Mouse (Mus musculus) ES-E14 (cell line): ENCODE results near the gene Tnfsf9. TPM values are rescaled to one million over a fixed set of nuclear protein-coding genes. Genes with fewer than 3 reads are reported as not detected.

Source experiments
- DNase-seq: peaks from one replicate; pipeline ENCODE4 v3.0.0-alpha.2; 2013; ENCODE audit warnings: low read depth, low spot score
- H3K27ac ChIP-seq: 2 replicates; pipeline ENCODE4 v1.5.1; 2012; ENCODE audit warnings: low read depth, mild to moderate bottlenecking, low read length, moderate library complexity, mixed read lengths; ENCODE audit not compliant: poor library complexity, insufficient read depth, severe bottlenecking
- H3K36me3 ChIP-seq: 2 replicates; pipeline ENCODE4 v1.6.1; 2012; ENCODE audit warnings: mild to moderate bottlenecking, low read length, moderate library complexity, mixed read lengths; ENCODE audit not compliant: control insufficient read depth, poor library complexity, insufficient read depth, severe bottlenecking
- H3K4me1 ChIP-seq, 2 experiments: fragments of 150-350 bp in 1 of 2; sonication (generic) in 1 of 2; 2 replicates each; pipeline ENCODE4 v1.6.1; 2012; ENCODE audit warnings: low read length in 2 of 2, mild to moderate bottlenecking in 1 of 2, mixed read lengths in 1 of 2; ENCODE audit not compliant: control insufficient read depth in 2 of 2, insufficient read depth in 2 of 2, poor library complexity in 1 of 2
- H3K4me3 ChIP-seq, 2 experiments: fragments of 150-350 bp in 1 of 2; sonication (generic) in 1 of 2; 2 replicates each; pipeline ENCODE4 v1.5.1; 2012; ENCODE audit warnings: low read length in 2 of 2, low read depth in 1 of 2, mild to moderate bottlenecking in 1 of 2, mixed read lengths in 1 of 2; ENCODE audit not compliant: insufficient read depth in 1 of 2, poor library complexity in 1 of 2, severe bottlenecking in 1 of 2
- H3K9ac ChIP-seq: 2 replicates; pipeline ENCODE4 v1.6.1; 2012; ENCODE audit warnings: low read depth, mild to moderate bottlenecking, low read length, mixed read lengths; ENCODE audit not compliant: poor library complexity, insufficient read depth, severe bottlenecking
- H3K9me3 ChIP-seq: fragments of 150-350 bp; sonication (generic); 2 replicates; pipeline ENCODE4 v1.6.1; 2012; ENCODE audit warnings: low read depth, mild to moderate bottlenecking, low read length; ENCODE audit not compliant: control insufficient read depth, insufficient read depth
- CHD2 ChIP-seq: IDR thresholded peaks from 2 replicates; pipeline ENCODE4 v1.6.1; 2014; ENCODE audit warnings: mild to moderate bottlenecking, low read depth, low read length, inconsistent platforms
- HCFC1 ChIP-seq: IDR thresholded peaks from 2 replicates; pipeline ENCODE4 v1.6.1; 2012; ENCODE audit warnings: low read length, inconsistent platforms, borderline replicate concordance; ENCODE audit not compliant: insufficient read depth
- MAFK ChIP-seq: IDR thresholded peaks from 2 replicates; pipeline ENCODE4 v1.6.1; 2014; ENCODE audit warnings: mild to moderate bottlenecking, low read depth, low read length, inconsistent platforms; ENCODE audit not compliant: insufficient read depth
- ZC3H11A ChIP-seq: IDR thresholded peaks from 2 replicates; pipeline ENCODE4 v1.6.1; 2012; ENCODE audit warnings: low read depth, mild to moderate bottlenecking, inconsistent platforms, low read length, borderline replicate concordance
- ZNF384 ChIP-seq: IDR thresholded peaks from 2 replicates; pipeline ENCODE4 v1.6.1; 2012; ENCODE audit warnings: low read depth, low read length, inconsistent platforms
- in situ Hi-C, 2 experiments: fragments of 600-800 bp; cut with MboI; formaldehyde crosslinking; loops; one replicate each; pipeline ENCODE4 v1.15.1; 2025; ENCODE audit warnings: low sequenced_read_pairs in 2 of 2, inconsistent platforms in 1 of 2; ENCODE audit not compliant: unreplicated experiment in 2 of 2
- total RNA-seq: library from RNA; depleted of rRNA; stranded (reverse); fragments of 300-350 nt; gene quantifications from 2 replicates; pipeline ENCODE4 v1.2.3, GENCODE M21; 2012

The Tnfsf9 gene
- total RNA-seq, 1 experiment = 10.6 TPM

- H3K9ac ChIP-seq = no peak overlapping the region
- H3K9me3 ChIP-seq = no peaks in the 10 kb centered on the region
- in situ Hi-C loops = loop anchor here in 1 of 2 experiments (10.0 kb wide), 1 partner anchor 238 kb away; no protein-coding TSS in a partner anchor
- H3K4me3 ChIP-seq = peak overlapping the region; percentile 34 to 57; a peak in 2 of 4 replicates
- H3K4me1 ChIP-seq = peaks cover 2 to 19% of the 10 kb centered on the region in 2 experiments; a peak in 2 of 4 replicates
- TF ChIP-seq ZC3H11A (peak; percentile 58; the same call in 1 of the 2 replicates), ZNF384 (no peak), MAFK (no peak)
- no peaks in the 10 kb centered on the region; the same call in 1 of the 2 replicates for H3K36me3 ChIP-seq
- no peak overlapping the region; the same call in 1 of the 2 replicates for H3K27ac ChIP-seq
- peak; percentile 63 for DNase-seq
Observed at GRCm38 (mm10) chr17:57096623-57096920, 8.6 kb upstream of the Tnfsf9 start.

GRCm38 (mm10) chr17:57098321-57098720 is 6.8 kb upstream of the Tnfsf9 start:
- Histone ChIP-seq H3K9me3 (no peaks in the 10 kb centered on the region), H3K27ac (no peak overlapping the region), H3K9ac (no peak overlapping the region), H3K36me3 (no peaks in the 10 kb centered on the region; the same call in 1 of the 2 replicates), H3K4me1 (peaks cover 2 to 19% of the 10 kb centered on the region in 2 experiments; a peak in 2 of 4 replicates), H3K4me3 (no peak overlapping the region)
- no peak for DNase-seq
- in situ Hi-C loops = loop anchor here in 1 of 2 experiments (10.0 kb wide), 1 partner anchor 236 kb away; no protein-coding TSS in a partner anchor
- no peak for TF ChIP-seq CHD2
- TF ChIP-seq MAFK = no peak
- no peak for TF ChIP-seq ZC3H11A
- no peak for TF ChIP-seq HCFC1
- no peak for TF ChIP-seq ZNF384

GRCm38 (mm10) chr17:57099629-57100325 is 5.3 kb upstream of the Tnfsf9 start:
- in situ Hi-C loops = loop anchor here in 1 of 2 experiments (10.0 kb wide), 1 partner anchor 235 kb away; no protein-coding TSS in a partner anchor
- no peak overlapping the region for H3K27ac ChIP-seq
- H3K9me3 ChIP-seq = no peaks in the 10 kb centered on the region
- peaks cover 2 to 25% of the 10 kb centered on the region in 2 experiments; a peak in 2 of 4 replicates for H3K4me1 ChIP-seq
- TF ChIP-seq MAFK (no peak), CHD2 (no peak), ZNF384 (no peak), ZC3H11A (no peak), HCFC1 (no peak)
- DNase-seq = peak; percentile 70
- no peaks in the 10 kb centered on the region; the same call in 1 of the 2 replicates for H3K36me3 ChIP-seq
- H3K4me3 ChIP-seq = peak overlapping the region; percentile 43 to 75
- H3K9ac ChIP-seq = no peak overlapping the region

- TF ChIP-seq ZC3H11A (no peak), CHD2 (no peak), HCFC1 (no peak), ZNF384 (no peak), MAFK (no peak)
Observed at GRCm38 (mm10) chr17:57102276-57102675, 2.8 kb upstream of the Tnfsf9 start.

GRCm38 (mm10) chr17:57104496-57104895 is 629 bp upstream of the Tnfsf9 start:
- in situ Hi-C loops = no loop called here
- no peak for DNase-seq
- H3K36me3 ChIP-seq = peaks cover 3% of the 10 kb centered on the region; the same call in 1 of the 2 replicates
- no peaks in the 10 kb centered on the region for H3K9me3 ChIP-seq
- H3K9ac ChIP-seq = no peak overlapping the region
- H3K4me1 ChIP-seq = peaks cover 2 to 17% of the 10 kb centered on the region in 2 experiments; a peak in 2 of 4 replicates
- H3K27ac ChIP-seq = no peak overlapping the region
- TF ChIP-seq CHD2 (no peak), ZC3H11A (no peak), MAFK (no peak), HCFC1 (no peak), ZNF384 (no peak)
- peak overlapping the region in 1 of 2 experiments; percentile 77; a peak in 1 of 4 replicates for H3K4me3 ChIP-seq

More at GRCm38 (mm10) chr17:57102276-57102675, 2.8 kb upstream of the Tnfsf9 start:
- Histone ChIP-seq H3K9me3 (no peaks in the 10 kb centered on the region), H3K4me3 (no peak overlapping the region), H3K4me1 (peaks cover 2 to 17% of the 10 kb centered on the region in 2 experiments; a peak in 2 of 4 replicates), H3K36me3 (peaks cover 3% of the 10 kb centered on the region; the same call in 1 of the 2 replicates), H3K27ac (no peak overlapping the region), H3K9ac (no peak overlapping the region)
- in situ Hi-C loops = no loop called here
- DNase-seq = no peak
